Mouse (Mus musculus) erythroblast, embryonic 14.5 days (primary cell): Measurements from ENCODE around the gene Kctd2.

Experiments
- GATA1 ChIP-seq: IDR thresholded peaks from 2 replicates; pipeline ENCODE4 v1.6.1; 2012; ENCODE audit warnings: low read length, inconsistent platforms, mixed read lengths
- TAL1 ChIP-seq: IDR thresholded peaks from 3 replicates; pipeline ENCODE4 v1.6.1; 2012; ENCODE audit warnings: low read length, inconsistent platforms, mixed read lengths

GRCm38 (mm10) chr11:115447321-115447885 lies 27.5 kb downstream of the Kctd2 start:
- TF ChIP-seq GATA1 (no peak), TAL1 (no peak)
